Mouse (Mus musculus) CH12.LX (cell line): ENCODE results near the gene Anp32b.

Source experiments
- CHD1 ChIP-seq: IDR thresholded peaks from 2 replicates; pipeline ENCODE4 v1.6.1; 2012; ENCODE audit warnings: low read depth, low read length, improper control_type of control experiment, inconsistent platforms
- CHD2 ChIP-seq: IDR thresholded peaks from 2 replicates; pipeline ENCODE4 v1.6.1; 2011; ENCODE audit warnings: low read length, improper control_type of control experiment
- CTCF ChIP-seq, 2 experiments: IDR thresholded peaks in 1 of 2; conservative IDR thresholded peaks in 1 of 2; 2 replicates each; pipeline ENCODE4 v1.5.1; 2011 to 2012; ENCODE audit warnings: low read depth in 2 of 2, low read length in 2 of 2, improper control_type of control experiment in 1 of 2, inconsistent platforms in 1 of 2, mild to moderate bottlenecking in 1 of 2, moderate library complexity in 1 of 2
- EP300 ChIP-seq: IDR thresholded peaks from 2 replicates; pipeline ENCODE4 v1.6.1; 2011; ENCODE audit warnings: low read length, improper control_type of control experiment
- HCFC1 ChIP-seq: IDR thresholded peaks from 2 replicates; pipeline ENCODE4 v1.6.1; 2012; ENCODE audit warnings: low read depth, mild to moderate bottlenecking, inconsistent platforms, low read length, improper control_type of control experiment
- JUN ChIP-seq: IDR thresholded peaks from 2 replicates; pipeline ENCODE4 v1.6.1; 2011; ENCODE audit warnings: low read depth, mild to moderate bottlenecking, low read length, improper control_type of control experiment, moderate library complexity; ENCODE audit not compliant: insufficient read depth
- MAX ChIP-seq: IDR thresholded peaks from 2 replicates; pipeline ENCODE4 v1.6.1; 2011; ENCODE audit warnings: low read length, improper control_type of control experiment
- MXI1 ChIP-seq: IDR thresholded peaks from 2 replicates; pipeline ENCODE4 v1.6.1; 2011; ENCODE audit warnings: mild to moderate bottlenecking, low read depth, low read length, improper control_type of control experiment
- POLR2A ChIP-seq: IDR thresholded peaks from 2 replicates; pipeline ENCODE4 v1.6.1; 2011; ENCODE audit warnings: low read depth, mild to moderate bottlenecking, improper control_type of control experiment, low read length
- UBTF ChIP-seq: IDR thresholded peaks from 2 replicates; pipeline ENCODE4 v1.6.1; 2012; ENCODE audit warnings: low read depth, mild to moderate bottlenecking, inconsistent platforms, low read length, improper control_type of control experiment, moderate library complexity
- ZNF384 ChIP-seq: IDR thresholded peaks from 2 replicates; pipeline ENCODE4 v1.6.1; 2012; ENCODE audit warnings: low read depth, low read length, improper control_type of control experiment, inconsistent platforms

DNA sequence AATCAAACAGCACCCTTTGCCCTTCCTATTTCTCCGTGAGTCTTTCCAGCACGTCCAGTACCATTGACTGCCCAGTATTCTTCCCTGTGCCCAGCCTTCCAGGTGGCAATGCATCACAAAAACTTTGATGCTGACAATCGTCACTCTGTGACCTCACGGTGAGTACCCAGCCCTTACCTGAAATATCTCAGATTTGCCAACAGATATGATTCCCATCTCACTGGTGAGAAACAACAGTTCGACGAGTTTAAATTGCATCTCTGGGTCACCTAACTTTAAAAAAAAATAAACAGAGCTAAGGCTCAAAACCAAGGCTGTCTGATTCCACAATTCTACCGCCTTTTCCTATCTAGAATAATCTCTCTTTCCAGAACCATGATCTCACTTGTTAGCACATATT is 37.3 kb upstream of the Anp32b start, which contains the start of gene Hemgn:
- no peak for TF ChIP-seq HCFC1
- TF ChIP-seq UBTF = no peak
- TF ChIP-seq POLR2A = no peak
- TF ChIP-seq CHD1 = no peak
- TF ChIP-seq CTCF (conservative IDR thresholded peaks at IDR 0.05 in 1 of 2, IDR thresholded peaks at IDR 0.05 in 1 of 2; ENCODE audit: low read depth in 2 of 2, low read length in 2 of 2) = no peak
- no peak for TF ChIP-seq EP300
- no peak for TF ChIP-seq CHD2
- no peak for TF ChIP-seq MXI1
- TF ChIP-seq MAX = no peak
- no peak for TF ChIP-seq JUN
- no peak for TF ChIP-seq ZNF384
